Mouse (Mus musculus) hindbrain, embryonic 15.5 days (tissue): ENCODE measurements around the gene Dock8. TPM values are rescaled to one million over a fixed set of nuclear protein-coding genes. Genes with fewer than 3 reads are reported as not detected.

ENCODE experiments used
- ATAC-seq: fragments of 200-750 bp; cut with Nextera tagmentation; 2 replicates; pipeline ENCODE4 v1.8.0; 2017; ENCODE audit warnings: low read depth, moderate number of reproducible peaks, moderate TSS enrichment; ENCODE audit not compliant: low FRiP score
- H3K27ac ChIP-seq: fragments of 300-500 bp; sonication (generic); replicated peaks from 2 replicates; pipeline ENCODE4 v1.5.1; 2015; ENCODE audit warnings: mild to moderate bottlenecking, inconsistent platforms
- H3K27me3 ChIP-seq: fragments of 300-500 bp; sonication (generic); 2 replicates; pipeline ENCODE4 v1.6.1; 2015; ENCODE audit warnings: control low read depth, inconsistent platforms
- H3K36me3 ChIP-seq: fragments of 300-500 bp; sonication (generic); 2 replicates; pipeline ENCODE4 v1.6.1; 2015; ENCODE audit warnings: control low read depth, inconsistent platforms
- H3K4me1 ChIP-seq: fragments of 300-500 bp; sonication (generic); replicated peaks from 2 replicates; pipeline ENCODE4 v1.6.1; 2015; ENCODE audit warnings: control low read depth, inconsistent platforms
- H3K4me2 ChIP-seq: fragments of 300-500 bp; sonication (generic); 2 replicates; pipeline ENCODE4 v1.6.1; 2015; ENCODE audit warnings: moderate library complexity, mild to moderate bottlenecking, inconsistent platforms
- H3K4me3 ChIP-seq: fragments of 300-500 bp; sonication (generic); 2 replicates; pipeline ENCODE4 v1.5.1; 2015; ENCODE audit warnings: mild to moderate bottlenecking, inconsistent platforms
- H3K9ac ChIP-seq: fragments of 300-500 bp; sonication (generic); 2 replicates; pipeline ENCODE4 v1.6.1; 2015; ENCODE audit warnings: inconsistent platforms
- H3K9me3 ChIP-seq: fragments of 300-500 bp; sonication (generic); 2 replicates; pipeline ENCODE4 v1.6.1; 2016; ENCODE audit warnings: control low read depth, inconsistent platforms
- WGBS: fragments of 180-500 bp; shearing (Covaris S2); methylation state at CpG from one replicate; pipeline ENCODE4 v1.1.7; 2015; 5-methylcytosine and 5-hydroxymethylcytosine counted together
- polyA plus RNA-seq: library from polyadenylated mRNA; unstranded; fragments of >200 nt; fragmentation: Nextera tagmentation; extraction: Ambion mirVana; gene quantifications from 2 replicates; pipeline ENCODE4 v1.2.1, GENCODE M21; 2015

The Dock8 gene
- polyA plus RNA-seq, 1 experiment from 2014 or later = 0.88 TPM

DNA sequence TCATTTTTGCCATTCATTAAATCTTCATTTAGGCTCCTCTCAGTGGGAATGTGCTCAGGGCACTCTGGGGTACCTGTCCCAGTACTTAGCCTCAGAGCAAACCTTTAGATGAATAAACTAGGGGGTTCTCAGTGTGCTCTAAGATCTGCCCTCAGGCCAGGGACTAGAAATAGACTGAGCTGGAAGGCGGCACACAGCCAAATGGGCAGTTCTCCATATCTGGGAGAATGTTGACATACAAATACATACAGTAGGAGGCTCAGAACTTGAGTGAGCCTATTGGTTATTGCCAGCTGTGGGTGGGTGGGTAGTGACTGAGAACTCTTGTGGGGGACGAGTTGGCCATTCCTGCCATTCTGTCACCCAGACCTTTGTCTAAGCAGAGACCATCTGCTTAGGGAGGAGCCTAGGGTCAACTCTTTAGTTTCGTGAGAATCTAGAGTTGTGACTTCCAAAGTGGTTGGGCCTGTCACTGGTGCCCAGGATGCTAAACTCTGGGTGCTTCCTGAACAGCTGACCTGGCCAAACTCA, 252.3 kb downstream of the Dock8 start:
- peaks cover 7% of the 10 kb centered on the region for H3K4me1 ChIP-seq
- H3K27ac ChIP-seq = no peak overlapping the region
- WGBS = 83% methylated on average over 3 of the region's 3 CpGs
- H3K27me3 ChIP-seq = no peaks in the 10 kb centered on the region
- H3K4me2 ChIP-seq = no peak overlapping the region
- no peak for ATAC-seq
- H3K4me3 ChIP-seq = no peak overlapping the region
- H3K9ac ChIP-seq = no peak overlapping the region
- no peaks in the 10 kb centered on the region for H3K9me3 ChIP-seq
- H3K36me3 ChIP-seq = no peaks in the 10 kb centered on the region

Other genes with a start within 250 kb of the Dock8 start
- gene Pgm5, start 137.7 kb upstream of the Dock8 start, polyA plus RNA-seq = 1.2 and 2.2 TPM in 2 replicates
- gene Gm10053, start 123.8 kb upstream of the Dock8 start, polyA plus RNA-seq = 271 and 287 TPM in 2 replicates
- gene Foxd4, start 98.3 kb upstream of the Dock8 start, polyA plus RNA-seq = 0.16 and 0.27 TPM in 2 replicates
- gene Cbwd1, start 37.9 kb upstream of the Dock8 start, polyA plus RNA-seq = 12.5 and 14.5 TPM in 2 replicates
- 10.4 and 11.6 TPM in 2 replicates for gene Kank1, start 237.4 kb downstream of the Dock8 start, polyA plus RNA-seq